Mouse (Mus musculus) thymus, adult 2 months (tissue): ENCODE measurements around the gene Kif2a. TPM values are rescaled to one million over a fixed set of nuclear protein-coding genes. Genes with fewer than 3 reads are reported as not detected.

Experiments
- DNase-seq: peaks from one replicate; pipeline ENCODE4 v3.0.0; 2021
- H3K27ac ChIP-seq: fragments of 200-500 bp; 2 replicates; pipeline ENCODE4 v1.5.1; 2012; ENCODE audit warnings: low read length, control low read depth; ENCODE audit not compliant: control insufficient read depth, insufficient read depth
- H3K27me3 ChIP-seq: fragments of 200-500 bp; 2 replicates; pipeline ENCODE4 v1.6.1; 2012; ENCODE audit warnings: mild to moderate bottlenecking, low read length, moderate library complexity, mixed read lengths; ENCODE audit not compliant: control insufficient read depth, insufficient read depth
- H3K36me3 ChIP-seq: fragments of 200-500 bp; 2 replicates; pipeline ENCODE4 v1.6.1; 2012; ENCODE audit warnings: mild to moderate bottlenecking, low read length, moderate library complexity; ENCODE audit not compliant: control insufficient read depth, insufficient read depth
- H3K4me1 ChIP-seq: fragments of 200-500 bp; replicated peaks from 2 replicates; pipeline ENCODE4 v1.6.1; 2012; ENCODE audit warnings: low read length; ENCODE audit not compliant: control insufficient read depth, insufficient read depth
- H3K4me3 ChIP-seq: fragments of 200-500 bp; 2 replicates; pipeline ENCODE4 v1.5.1; 2012; ENCODE audit warnings: mild to moderate bottlenecking, low read length, control low read depth, moderate library complexity; ENCODE audit not compliant: control insufficient read depth, insufficient read depth
- CTCF ChIP-seq: fragments of 200-500 bp; IDR thresholded peaks from 2 replicates; pipeline ENCODE4 v1.5.1; 2012; ENCODE audit warnings: mild to moderate bottlenecking, control low read depth, low read length, moderate library complexity, borderline replicate concordance; ENCODE audit not compliant: control insufficient read depth, poor library complexity, insufficient read depth; ENCODE audit errors: extremely low read depth
- POLR2A ChIP-seq: fragments of 200-500 bp; IDR thresholded peaks from 2 replicates; pipeline ENCODE4 v1.6.1; 2012; ENCODE audit warnings: mild to moderate bottlenecking, low read length, control low read depth, moderate library complexity; ENCODE audit not compliant: control insufficient read depth, poor library complexity, insufficient read depth; ENCODE audit errors: extremely low read depth
- WGBS: fragments of 180-500 bp; shearing (Covaris S2); methylation state at CpG from one replicate; pipeline ENCODE4 v1.1.7; 2018; 5-methylcytosine and 5-hydroxymethylcytosine counted together
- polyA plus RNA-seq: library from polyadenylated mRNA; depleted of rRNA; stranded (reverse); fragments of >200 nt; gene quantifications from 2 replicates; pipeline ENCODE4 v1.2.3, GENCODE M21; 2012

Gene Kif2a
- polyA plus RNA-seq, 1 experiment: 3.7 TPM

DNA sequence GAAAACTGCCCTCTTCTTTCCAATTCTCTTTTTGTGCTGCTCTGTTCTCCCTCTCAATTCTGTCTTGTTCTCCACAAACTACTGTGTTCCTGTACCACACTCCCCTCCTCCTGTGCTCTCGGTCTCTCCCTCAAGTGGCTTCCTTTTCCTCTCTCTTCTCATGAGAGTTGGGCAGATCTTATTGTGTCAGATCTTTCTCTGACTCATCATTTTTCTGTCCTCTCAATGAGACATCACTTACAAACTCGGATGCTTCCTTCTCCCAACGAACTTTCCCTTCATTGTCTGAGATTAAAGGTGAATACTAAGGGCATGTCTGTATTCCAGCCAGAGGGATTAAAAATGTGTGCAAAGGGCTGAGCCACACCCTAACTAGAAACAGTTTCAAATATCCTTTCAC lies 3.7 kb upstream of the Kif2a start:
- no peak for TF ChIP-seq POLR2A
- DNase-seq: no peak

DNA sequence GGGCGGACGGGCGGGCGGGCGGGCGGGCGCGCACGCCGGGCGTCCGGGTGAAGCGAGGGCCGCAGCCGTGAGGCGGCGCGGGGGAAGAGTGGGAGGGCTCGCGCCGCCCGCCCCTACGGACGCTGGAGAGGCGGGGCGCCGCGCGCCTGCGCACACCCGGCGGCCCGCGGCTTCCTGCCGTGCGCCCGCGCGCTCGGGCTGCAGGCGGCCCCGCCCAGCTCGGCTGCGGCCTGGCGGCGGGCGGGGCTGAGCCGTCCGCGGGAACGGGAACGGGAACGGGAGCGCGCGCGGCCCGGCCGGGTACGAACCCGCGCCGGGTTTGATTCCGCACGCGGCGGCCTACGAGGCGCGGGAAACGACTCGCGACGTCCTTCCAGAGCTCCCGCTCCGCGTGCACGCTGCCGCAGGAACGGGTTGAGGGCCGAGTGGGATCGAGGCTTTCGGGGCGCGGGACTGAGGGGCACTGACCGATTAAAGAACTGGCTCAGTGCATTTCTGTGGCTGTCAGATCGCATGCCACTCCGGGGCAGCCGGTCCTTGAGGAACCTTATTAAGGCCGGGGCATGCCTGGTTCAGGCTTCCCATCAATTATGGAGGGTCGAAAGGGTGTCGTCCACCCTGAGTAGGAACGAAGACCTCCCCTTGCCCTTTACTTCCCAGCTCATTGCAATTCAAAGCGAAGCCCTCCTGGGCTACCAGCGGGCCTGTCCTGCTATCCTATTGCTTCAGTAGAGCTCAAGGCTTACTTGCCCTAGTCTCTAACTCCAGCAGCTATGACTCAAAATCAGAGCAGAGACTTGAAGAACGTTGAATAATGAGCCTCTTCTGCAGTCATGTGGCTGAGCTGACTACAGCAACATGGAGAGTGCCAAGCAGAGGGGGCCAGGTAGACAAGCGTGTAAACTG lies 593 bp upstream of the Kif2a start:
- 5% methylated on average over 86 of the region's 97 CpGs for WGBS
- H3K27me3 ChIP-seq: no peaks in the 10 kb centered on the region
- TF ChIP-seq CTCF: peak; percentile 51; the same call in 1 of the 2 replicates
- TF ChIP-seq POLR2A: peak; percentile 56; the same call in 1 of the 2 replicates
- no peaks in the 10 kb centered on the region for H3K36me3 ChIP-seq
- H3K4me3 ChIP-seq: peak overlapping the region; percentile 85
- DNase-seq: peak; percentile 74
- peaks cover 7% of the 10 kb centered on the region; the same call in 1 of the 2 replicates for H3K4me1 ChIP-seq
- H3K27ac ChIP-seq: no peak overlapping the region

More for the DNA sequence above, 3.7 kb upstream of the Kif2a start:
- Histone ChIP-seq H3K27me3 (no peaks in the 10 kb centered on the region), H3K27ac (no peak overlapping the region), H3K4me3 (no peak overlapping the region), H3K36me3 (no peaks in the 10 kb centered on the region), H3K4me1 (peaks cover 7% of the 10 kb centered on the region; the same call in 1 of the 2 replicates)
- 5% methylated on average over 3 of the region's 3 CpGs for WGBS

DNA sequence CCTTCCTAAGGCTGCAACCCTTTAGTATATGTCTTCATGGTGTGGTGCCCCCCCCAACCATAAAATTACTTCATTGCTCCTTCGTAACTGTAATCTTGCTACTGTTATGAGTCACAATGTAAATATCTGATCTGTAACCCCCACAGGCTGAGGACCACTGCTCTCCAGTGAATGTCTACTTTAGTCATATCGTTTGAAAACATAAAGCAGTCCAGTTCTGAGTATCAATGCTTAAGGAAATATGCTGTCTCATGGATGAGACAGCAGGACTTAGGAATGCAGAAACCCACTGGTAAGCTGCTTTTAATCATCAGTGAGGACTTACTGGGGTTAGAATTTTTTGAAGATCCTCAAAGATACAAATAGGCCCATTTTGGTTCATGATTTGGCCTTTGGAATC lies 2.5 kb downstream of the Kif2a start:
- H3K4me1 ChIP-seq: peaks cover 7% of the 10 kb centered on the region; the same call in 1 of the 2 replicates
- H3K27ac ChIP-seq: no peak overlapping the region
- WGBS: 81% methylated on average over 2 of the region's 2 CpGs
- H3K4me3 ChIP-seq: no peak overlapping the region
- DNase-seq: no peak
- H3K36me3 ChIP-seq: no peaks in the 10 kb centered on the region
- H3K27me3 ChIP-seq: no peaks in the 10 kb centered on the region
- no peak for TF ChIP-seq CTCF
- no peak for TF ChIP-seq POLR2A

DNA sequence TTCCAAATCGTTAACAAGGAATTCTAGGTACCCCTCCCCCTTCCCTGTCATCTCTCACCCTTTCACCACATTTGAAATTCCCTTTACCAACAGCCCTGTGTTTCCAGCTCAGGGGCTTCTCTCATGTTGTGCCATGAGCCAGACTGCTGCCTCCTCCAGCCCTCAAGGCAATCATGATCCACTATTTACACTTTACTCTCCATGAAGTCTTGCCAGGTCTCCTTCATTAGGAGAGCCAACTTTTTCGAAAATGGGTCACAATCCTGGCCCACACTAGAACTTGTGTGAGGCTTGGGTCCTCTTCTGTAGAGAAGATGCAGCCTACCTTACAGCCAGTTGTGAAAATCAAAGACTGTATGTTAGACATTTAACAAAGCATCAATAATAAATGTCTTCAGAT lies 8.0 kb downstream of the Kif2a start:
- TF ChIP-seq CTCF (no peak), POLR2A (no peak)
- Histone ChIP-seq H3K27ac (no peak overlapping the region), H3K36me3 (no peaks in the 10 kb centered on the region), H3K4me3 (no peak overlapping the region), H3K27me3 (no peaks in the 10 kb centered on the region), H3K4me1 (peaks cover 2% of the 10 kb centered on the region; the same call in 1 of the 2 replicates)
- DNase-seq: no peak
- 88% methylated on average over 2 of the region's 2 CpGs for WGBS

DNA sequence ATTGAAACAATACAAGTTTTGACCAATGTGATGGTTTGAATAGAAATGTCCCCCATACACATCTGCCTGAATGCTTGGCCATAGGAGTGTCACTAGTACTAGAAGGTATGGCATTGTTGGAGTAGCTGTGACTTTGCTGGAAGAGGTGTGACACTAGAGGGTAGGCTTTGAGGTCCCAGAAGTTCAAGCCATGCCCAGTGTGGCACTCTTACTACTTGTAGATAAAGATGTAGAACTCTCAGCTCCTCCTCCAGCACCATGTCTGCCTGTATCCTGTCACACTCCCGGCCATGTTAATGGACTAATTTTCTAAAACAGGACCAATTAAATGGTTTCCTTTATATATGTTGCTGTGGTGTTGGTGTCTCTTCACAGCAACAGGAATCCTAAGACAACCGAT lies 10.3 kb downstream of the Kif2a start:
- H3K4me1 ChIP-seq: no peaks in the 10 kb centered on the region
- H3K4me3 ChIP-seq: no peak overlapping the region
- no peak for DNase-seq
- H3K27me3 ChIP-seq: no peaks in the 10 kb centered on the region
- no peaks in the 10 kb centered on the region for H3K36me3 ChIP-seq
- no peak overlapping the region for H3K27ac ChIP-seq
- TF ChIP-seq CTCF: no peak
- TF ChIP-seq POLR2A: no peak
- WGBS: 94% methylated on average over 2 of the region's 2 CpGs

DNA sequence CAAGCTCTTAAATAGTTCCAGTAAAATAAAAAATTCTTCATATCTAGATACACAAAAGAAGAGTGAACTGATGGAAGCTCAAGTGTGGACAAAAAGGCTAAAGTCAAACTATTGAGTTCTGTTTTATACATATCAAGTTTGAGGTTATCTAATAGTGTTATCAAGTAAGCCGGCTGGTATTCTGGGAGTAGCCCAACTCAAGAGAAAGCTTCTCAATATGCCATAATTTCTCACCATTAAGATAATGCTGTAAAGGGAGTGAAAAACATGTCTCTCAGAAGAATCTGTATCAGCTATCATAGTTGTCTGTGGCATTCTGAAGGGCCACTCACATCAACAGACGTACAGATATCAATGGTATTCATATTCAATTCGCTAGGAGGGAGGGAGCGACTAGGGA lies 13.8 kb downstream of the Kif2a start:
- Histone ChIP-seq H3K27ac (no peak overlapping the region), H3K36me3 (no peaks in the 10 kb centered on the region), H3K4me3 (no peak overlapping the region), H3K4me1 (no peaks in the 10 kb centered on the region), H3K27me3 (no peaks in the 10 kb centered on the region)
- 97% methylated on average over 4 of the region's 4 CpGs for WGBS
- TF ChIP-seq CTCF: no peak
- TF ChIP-seq POLR2A: no peak
- DNase-seq: no peak
